Comparison of ENCODE assay signal across 8 mouse cellular contexts in genomic region chr14:30671986-30672312, GRCm38 (mm10). TPM values are rescaled to one million over a fixed set of nuclear protein-coding genes. Genes with fewer than 3 reads are reported as not detected.
DNase-seq lines count a peak whose midpoint lies in the region; ATAC-seq lines count a peak whose summit lies in the region.

No protein-coding gene starts in this region.

- H3K9me3 ChIP-seq in hindbrain, embryonic 13.5 days, result no peaks in the 10 kb centered on the region

- peak; percentile 81 for DNase-seq in Muller cell, postnatal 12 days (ENCODE audit: inconsistent ontology term)
- DNase-seq in cerebellum, adult 9-11 months, result peak; percentile 74
- DNase-seq in frontal cortex, postnatal 10 days (ENCODE audit: low spot score in 2 of 2), result peak; percentile 78 to 88
- DNase-seq in layer of hippocampus, postnatal 14 days (ENCODE audit: low spot score in 2 of 2), result peak; percentile 91 to 95
- DNase-seq in lung, postnatal 14 days, result peak; percentile 93
- peak; percentile 96 for DNase-seq in retina, embryonic 14.5 days (ENCODE audit: low spot score)
- DNase-seq in thymus, postnatal 36 days, result peak; percentile 78 to 83

- no peak overlapping the region for H3K27ac ChIP-seq in hindbrain, embryonic 13.5 days

- no peak overlapping the region for H3K4me3 ChIP-seq in hindbrain, embryonic 13.5 days

- no peak overlapping the region for H3K4me2 ChIP-seq in hindbrain, embryonic 13.5 days

- 5% methylated on average over 3 of the region's 3 CpGs for WGBS in hindbrain, embryonic 13.5 days

- peak; percentile 87 for ATAC-seq in hindbrain, embryonic 13.5 days (ENCODE audit: low FRiP score)

- no peak overlapping the region for H3K9ac ChIP-seq in hindbrain, embryonic 13.5 days

- no peaks in the 10 kb centered on the region for H3K4me1 ChIP-seq in hindbrain, embryonic 13.5 days (replicated peaks)

- H3K27me3 ChIP-seq in hindbrain, embryonic 13.5 days, result no peaks in the 10 kb centered on the region

- H3K36me3 ChIP-seq in hindbrain, embryonic 13.5 days, result peaks cover 66% of the 10 kb centered on the region

RNA-seq across cellular contexts. Expression of gene Rft1, which starts 17.8 kb away (rescaled TPM):
- polyA plus RNA-seq in hindbrain, embryonic 13.5 days (2015; fragmentation: Nextera tagmentation; extraction: Ambion mirVana), result 9.5 and 10.4 TPM in 2 replicates
- 10 to 100 TPM; 11.0 to 11.7 TPM for total RNA-seq in layer of hippocampus, postnatal 14 days (2021)

RNA-seq across cellular contexts. Expression of gene Sfmbt1, which starts 42.7 kb away (rescaled TPM):
- polyA plus RNA-seq in hindbrain, embryonic 13.5 days (2015; fragmentation: Nextera tagmentation; extraction: Ambion mirVana), result 17.6 and 19.1 TPM in 2 replicates
- total RNA-seq in layer of hippocampus, postnatal 14 days (2021), result 10 to 100 TPM; 25.4 to 27.8 TPM

RNA-seq across cellular contexts. Expression of gene Prkcd, which starts 45.9 kb away (rescaled TPM):
- 29.2 and 31.7 TPM in 2 replicates for polyA plus RNA-seq in hindbrain, embryonic 13.5 days (2015; fragmentation: Nextera tagmentation; extraction: Ambion mirVana)
- total RNA-seq in layer of hippocampus, postnatal 14 days (2021), result 10 to 100 TPM; 51.0 to 55.9 TPM
